In the genomic region with DNA sequence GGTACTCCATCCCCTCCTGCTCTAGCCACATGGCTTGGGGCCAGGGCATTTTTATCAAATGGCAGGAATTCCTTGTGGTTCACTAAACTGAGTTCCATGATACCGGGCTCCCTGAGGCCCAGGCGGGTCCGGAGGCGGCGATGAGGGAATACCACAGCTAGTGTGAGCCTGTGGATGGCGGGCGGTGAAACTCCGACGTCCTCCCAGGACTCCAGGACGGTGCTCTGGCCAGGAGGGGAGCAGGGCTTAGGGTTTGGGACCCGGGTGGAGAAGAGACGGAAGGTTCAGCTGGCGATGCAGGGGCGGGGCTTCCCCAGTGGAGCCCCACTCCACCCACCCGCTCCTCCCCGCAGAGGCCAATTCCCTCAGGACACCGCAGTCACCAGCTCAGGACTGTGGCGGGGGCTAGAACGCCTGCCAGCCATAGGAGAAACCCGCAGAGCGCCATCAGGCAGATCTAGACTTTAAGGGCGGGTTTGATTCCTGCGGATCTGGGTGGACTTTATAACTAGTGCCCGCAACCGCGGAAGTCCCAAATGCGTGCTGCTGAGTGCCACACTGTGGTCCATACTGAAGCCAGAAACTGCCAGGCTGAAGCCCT, we compare ENCODE assay signal across 8 mouse cellular contexts. TPM values are rescaled to one million over a fixed set of nuclear protein-coding genes. Genes with fewer than 3 reads are reported as not detected.
DNase-seq lines count a peak whose midpoint lies in the region; ATAC-seq and TF ChIP-seq lines count a peak whose summit lies in the region.

No protein-coding gene starts in this region.

- ATAC-seq in intestine, postnatal 0 days = no peak
- no peak; the same call in 1 of the 2 replicates for ATAC-seq in midbrain, embryonic 15.5 days (replicated peaks)

- H3K9ac ChIP-seq in intestine, postnatal 0 days (ENCODE audit: low read depth, low read length) = no peak overlapping the region
- H3K9ac ChIP-seq in midbrain, embryonic 15.5 days = peak overlapping the region; percentile 11; the same call in 1 of the 2 replicates

- H3K9me3 ChIP-seq in intestine, postnatal 0 days (ENCODE audit: control insufficient read depth) = no peaks in the 10 kb centered on the region
- no peaks in the 10 kb centered on the region for H3K9me3 ChIP-seq in midbrain, embryonic 15.5 days

- no peaks in the 10 kb centered on the region for H3K4me1 ChIP-seq in intestine, postnatal 0 days (replicated peaks; ENCODE audit: control insufficient read depth, insufficient read depth, low read length)
- peaks cover 5% of the 10 kb centered on the region for H3K4me1 ChIP-seq in midbrain, embryonic 15.5 days

- peak; percentile 57 for DNase-seq in testis, postnatal 10 days (ENCODE audit: low spot score)
- no peak for DNase-seq in testis, postnatal 14 days (ENCODE audit: low spot score)
- DNase-seq in fibroblast of lung, adult 2 months (ENCODE audit: low read depth) = peak; percentile 20
- no peak for DNase-seq in gastrocnemius, postnatal 4 days (ENCODE audit: low spot score in 2 of 2)
- DNase-seq in spleen, adult 12 weeks (ENCODE audit: low spot score) = no peak
- DNase-seq in natural killer cell, adult 2 months (ENCODE audit: low spot score in 2 of 2) = no peak

- no peaks in the 10 kb centered on the region for H3K36me3 ChIP-seq in intestine, postnatal 0 days (ENCODE audit: control insufficient read depth, insufficient read depth)
- H3K36me3 ChIP-seq in midbrain, embryonic 15.5 days (replicated peaks) = no peaks in the 10 kb centered on the region

- no peak overlapping the region for H3K27ac ChIP-seq in intestine, postnatal 0 days (ENCODE audit: low read depth, low read length)
- no peak overlapping the region for H3K27ac ChIP-seq in midbrain, embryonic 15.5 days

- peak overlapping the region; percentile 41 for H3K4me3 ChIP-seq in intestine, postnatal 0 days (ENCODE audit: low read depth, low read length)
- peak overlapping the region; percentile 26 for H3K4me3 ChIP-seq in midbrain, embryonic 15.5 days

- H3K27me3 ChIP-seq in intestine, postnatal 0 days (replicated peaks; ENCODE audit: control insufficient read depth, insufficient read depth, low read length) = peaks cover 18% of the 10 kb centered on the region
- peaks cover 19% of the 10 kb centered on the region for H3K27me3 ChIP-seq in midbrain, embryonic 15.5 days (replicated peaks)

- no peak for TF ChIP-seq CTCF in intestine, postnatal 0 days (IDR thresholded peaks at IDR 0.05; ENCODE audit: low read depth)

- 5% methylated on average over 27 of the region's 27 CpGs for WGBS in intestine, postnatal 0 days
- WGBS in midbrain, embryonic 15.5 days = 4% methylated on average over 27 of the region's 27 CpGs

- peak overlapping the region; percentile 68 for H3K4me2 ChIP-seq in intestine, postnatal 0 days (replicated peaks; ENCODE audit: low read depth)
- H3K4me2 ChIP-seq in midbrain, embryonic 15.5 days = peak overlapping the region; percentile 54

RNA-seq across cellular contexts. Expression of a gene that starts 20.4 kb away (rescaled TPM):
- 103 and 110 TPM in 2 replicates for polyA plus RNA-seq in intestine, postnatal 0 days (2015; fragmentation: Nextera tagmentation; extraction: Ambion mirVana)
- polyA plus RNA-seq in midbrain, embryonic 15.5 days (2015; fragmentation: Nextera tagmentation; extraction: Ambion mirVana) = 124 and 138 TPM in 2 replicates
- total RNA-seq in gastrocnemius, postnatal 4 days (2021) = 10 to 100 TPM; 24.2 to 26.7 TPM

RNA-seq across cellular contexts. Expression of a gene that starts 34.6 kb away (rescaled TPM):
- 4.2 and 5.7 TPM in 2 replicates for polyA plus RNA-seq in intestine, postnatal 0 days (2015; fragmentation: Nextera tagmentation; extraction: Ambion mirVana)
- 29.0 and 31.2 TPM in 2 replicates for polyA plus RNA-seq in midbrain, embryonic 15.5 days (2015; fragmentation: Nextera tagmentation; extraction: Ambion mirVana)
- 1 to 10 TPM; 6.2 to 9.9 TPM for total RNA-seq in gastrocnemius, postnatal 4 days (2021)

RNA-seq across cellular contexts. Expression of a gene that starts 47.3 kb away (rescaled TPM):
- 53.3 and 65.3 TPM in 2 replicates for polyA plus RNA-seq in intestine, postnatal 0 days (2015; fragmentation: Nextera tagmentation; extraction: Ambion mirVana)
- 0.14 TPM in 1 of 2 replicates, not detected in the other for polyA plus RNA-seq in midbrain, embryonic 15.5 days (2015; fragmentation: Nextera tagmentation; extraction: Ambion mirVana)
- total RNA-seq in gastrocnemius, postnatal 4 days (2021) = under 1 TPM; 0.18 to 0.27 TPM

RNA-seq across cellular contexts. Expression of a gene that starts 48.9 kb away (rescaled TPM):
- not detected in 2 replicates for polyA plus RNA-seq in intestine, postnatal 0 days (2015; fragmentation: Nextera tagmentation; extraction: Ambion mirVana)
- polyA plus RNA-seq in midbrain, embryonic 15.5 days (2015; fragmentation: Nextera tagmentation; extraction: Ambion mirVana) = 0.20 and 0.35 TPM in 2 replicates
- not detected for total RNA-seq in gastrocnemius, postnatal 4 days (2021)

Comparison
In these comparisons a context has a peak if more than half of its experiments do, and no peak if none do; other contexts are left out.
1. DNase-seq: peak in testis, postnatal 10 days (single experiment) and fibroblast of lung, adult 2 months (single experiment); none in testis, postnatal 14 days (single experiment), gastrocnemius, postnatal 4 days (0 of 2), spleen, adult 12 weeks (single experiment) and natural killer cell, adult 2 months (0 of 2).
2. RNA of a gene that starts 47.3 kb away (polyA plus RNA-seq): 53.3 to 65.3 TPM in intestine, postnatal 0 days; 0.14 TPM in midbrain, embryonic 15.5 days; every median in the first group is over 10 times any median in the second.